Mouse (Mus musculus) MEL-GATA-1-ER (cell line): Measurements from ENCODE around the gene 4931400O07Rik.

Experiments used
- DNase-seq: peaks from one replicate; pipeline ENCODE4 v3.0.0-alpha.2; 2012; ENCODE audit warnings: low read depth; ENCODE audit errors: extremely low read depth

Gene 4931400O07Rik

GRCm38 (mm10) chrX:62467691-62468090, at the start of gene 4931400O07Rik:
Gene 4931400O07Rik, plus strand, starts transcription at chrX:62467991.
- DNase-seq = no peak
